Mouse (Mus musculus) liver, adult (tissue): ENCODE measurements around the gene Agap1.

Experiments used
- GATA4 ChIP-seq: IDR thresholded peaks from 2 replicates; pipeline ENCODE4 v1.6.1; 2014; ENCODE audit warnings: mild to moderate bottlenecking, low read length; ENCODE audit not compliant: insufficient replicate concordance

Gene Agap1

DNA sequence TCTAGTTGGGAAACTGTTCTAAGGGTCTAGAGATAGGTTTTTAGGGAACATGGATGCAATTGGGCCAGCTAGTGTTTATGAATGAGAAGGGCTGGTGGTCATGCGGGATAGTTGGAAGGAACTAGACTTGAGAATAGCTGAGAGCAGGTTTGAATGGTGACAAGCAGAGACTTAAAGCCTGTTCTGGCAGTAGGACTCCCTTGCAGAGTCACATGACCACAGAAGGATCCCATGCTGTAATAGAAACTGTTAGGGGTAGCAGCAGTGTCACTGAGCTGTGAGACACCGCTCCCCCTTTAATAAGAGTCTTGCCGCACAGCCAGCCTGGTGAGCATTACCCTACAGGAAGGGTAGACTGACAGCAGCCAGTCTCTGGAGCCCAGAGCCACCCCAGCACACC, 201.6 kb downstream of the Agap1 start:
- TF ChIP-seq GATA4, result no peak

DNA sequence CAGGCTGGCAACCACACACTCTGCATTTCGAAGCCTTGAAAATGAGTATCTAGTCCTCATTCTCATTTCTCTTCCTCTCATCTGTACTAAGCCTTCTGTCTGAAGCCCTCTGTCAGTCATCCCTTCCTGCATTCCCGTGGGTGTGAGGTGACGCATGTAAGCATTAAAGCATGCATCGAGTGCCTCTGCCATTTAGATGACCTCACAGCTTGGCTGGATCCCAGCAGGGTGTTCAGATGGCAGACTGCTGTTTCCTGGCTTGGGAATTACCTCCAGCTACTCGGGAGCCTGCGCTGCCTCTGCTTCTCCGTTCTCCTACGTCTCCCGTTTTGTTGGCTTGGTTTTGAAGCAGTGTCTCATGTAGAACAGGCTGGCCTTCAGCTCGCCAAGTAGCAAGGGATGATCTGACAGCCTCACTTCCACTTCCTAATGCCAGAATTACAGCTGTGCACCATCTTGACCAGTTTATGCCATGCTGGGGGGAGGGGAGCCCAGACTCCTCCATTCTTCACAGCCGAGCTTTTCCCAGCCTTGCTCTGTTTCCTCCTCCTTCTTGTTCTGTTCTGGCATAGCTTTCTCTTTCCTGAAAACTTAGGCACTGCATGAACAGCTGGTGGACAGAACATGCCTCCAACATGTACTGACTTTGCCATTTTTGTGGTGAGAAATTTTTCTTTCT, 202.2 kb downstream of the Agap1 start:
- no peak for TF ChIP-seq GATA4

GRCm38 (mm10) chr1:89660804-89661203, 206.2 kb downstream of the Agap1 start:
- TF ChIP-seq GATA4, result no peak

DNA sequence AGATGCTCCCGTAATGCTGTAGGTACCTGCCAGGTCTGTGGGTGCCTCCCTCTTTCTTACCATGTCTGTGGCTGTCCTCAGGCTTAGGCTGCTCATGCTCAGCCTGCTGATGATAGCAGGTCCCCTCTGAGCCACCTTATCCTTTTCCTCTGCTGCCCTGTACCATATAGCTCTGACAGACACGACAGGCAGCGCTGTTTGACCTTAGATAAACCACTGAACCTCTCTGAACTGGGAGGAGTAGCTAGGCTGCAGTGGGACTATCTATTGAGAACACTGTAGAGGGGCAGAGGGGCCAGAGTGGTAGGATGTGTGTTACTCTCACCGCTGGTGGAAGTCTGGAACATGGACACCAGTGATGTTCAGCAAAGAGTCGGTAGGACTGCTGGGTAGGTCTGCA, 211.5 kb downstream of the Agap1 start:
- TF ChIP-seq GATA4, result no peak

DNA sequence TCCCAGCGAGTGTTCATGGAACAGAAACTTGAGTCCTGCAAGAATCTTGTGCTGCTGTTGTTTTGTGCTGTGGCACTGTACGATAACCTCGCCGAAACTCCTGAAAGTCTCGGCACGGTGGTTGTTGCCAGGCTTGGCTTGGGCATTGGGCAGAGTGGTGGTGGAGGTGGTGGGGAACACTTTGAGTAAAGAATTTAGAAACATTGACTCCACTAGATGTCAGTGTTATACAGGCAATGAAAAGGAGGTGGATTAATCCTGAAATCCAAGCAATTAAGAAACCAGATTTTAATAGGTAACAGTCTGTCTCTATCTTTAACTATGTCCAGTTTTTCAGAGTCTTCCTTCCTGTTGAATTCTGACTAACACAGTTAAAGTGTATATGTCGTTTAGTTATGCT, 212.8 kb downstream of the Agap1 start:
- no peak for TF ChIP-seq GATA4

DNA sequence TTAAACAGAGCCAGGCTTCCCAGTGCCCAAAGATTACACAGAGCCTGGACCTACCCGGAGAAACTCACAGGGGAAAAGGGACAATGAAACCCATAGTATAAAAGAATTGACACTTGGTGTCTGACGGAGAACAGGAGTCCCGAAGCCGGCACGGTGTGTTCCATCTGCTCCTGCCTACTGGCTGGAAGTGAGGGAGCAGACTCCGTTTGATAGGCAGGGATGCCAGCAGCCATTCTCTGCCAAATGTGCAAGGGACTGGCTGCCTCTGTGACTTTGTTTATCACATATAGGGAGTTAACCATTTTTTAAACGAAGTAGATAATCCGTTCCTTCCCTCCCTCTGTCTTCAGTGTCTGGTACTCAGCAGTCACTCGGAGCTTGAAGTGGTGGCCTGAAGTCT, 214.0 kb downstream of the Agap1 start:
- no peak for TF ChIP-seq GATA4

GRCm38 (mm10) chr1:89671110-89671787, 216.6 kb downstream of the Agap1 start:
- TF ChIP-seq GATA4, result no peak

DNA sequence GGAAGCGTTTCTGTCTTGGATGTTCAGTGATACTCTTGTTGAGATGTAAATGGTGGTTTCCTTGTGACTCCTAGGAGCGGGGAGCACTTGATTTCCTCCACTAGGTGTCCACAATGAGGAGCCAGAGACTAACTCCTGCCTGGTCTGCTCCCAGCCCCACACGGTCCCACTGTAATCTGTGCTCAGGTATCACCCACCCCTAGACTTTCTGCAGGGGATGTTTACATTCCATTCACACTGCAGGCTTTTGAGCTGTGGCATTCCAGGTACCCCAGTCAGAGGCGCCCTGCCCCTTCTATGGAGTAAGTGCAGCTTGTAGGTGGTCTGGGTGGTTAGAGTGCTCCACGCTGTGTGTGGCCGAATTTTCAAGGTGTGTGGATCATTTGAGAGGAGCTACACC, 218.5 kb downstream of the Agap1 start:
- TF ChIP-seq GATA4, result no peak

DNA sequence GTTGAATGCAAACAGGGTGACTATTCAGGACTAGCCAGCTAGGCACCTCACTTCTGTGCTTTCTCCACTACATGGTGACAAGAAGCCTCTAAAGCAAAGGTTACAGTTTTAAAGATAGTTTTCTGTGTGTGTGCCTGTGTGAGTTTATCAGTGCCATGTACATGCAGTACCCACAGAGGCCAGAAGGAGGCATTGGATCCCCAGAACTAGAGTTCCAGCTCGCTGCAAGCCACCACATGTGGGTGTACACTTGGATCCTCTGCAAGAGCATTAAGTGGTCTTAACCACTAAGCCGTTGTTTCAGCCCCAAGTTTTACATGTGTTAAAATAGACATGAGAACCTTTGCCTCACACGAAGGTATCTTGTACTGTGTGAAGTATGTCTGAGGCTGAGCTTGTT, 219.1 kb downstream of the Agap1 start:
- no peak for TF ChIP-seq GATA4

DNA sequence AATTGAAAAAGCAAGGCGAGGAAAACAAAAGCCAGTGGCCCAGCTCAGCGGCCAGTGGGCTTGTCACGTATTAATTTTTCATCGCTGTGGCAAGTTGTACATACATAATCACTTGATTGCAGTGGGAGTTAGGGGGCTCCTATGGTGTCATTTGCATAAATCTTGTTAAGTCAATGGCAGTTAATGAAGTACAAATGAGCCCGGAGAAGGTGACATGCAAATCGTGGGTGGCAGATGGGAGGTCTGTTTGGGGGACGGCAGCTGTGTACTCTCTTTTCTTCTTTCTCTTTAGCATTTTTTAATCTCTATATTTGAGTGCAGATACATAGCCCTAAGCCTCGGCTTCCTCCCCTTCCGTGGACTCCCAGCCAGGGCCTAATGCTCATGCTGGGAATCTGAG, 220.1 kb downstream of the Agap1 start:
- no peak for TF ChIP-seq GATA4

DNA sequence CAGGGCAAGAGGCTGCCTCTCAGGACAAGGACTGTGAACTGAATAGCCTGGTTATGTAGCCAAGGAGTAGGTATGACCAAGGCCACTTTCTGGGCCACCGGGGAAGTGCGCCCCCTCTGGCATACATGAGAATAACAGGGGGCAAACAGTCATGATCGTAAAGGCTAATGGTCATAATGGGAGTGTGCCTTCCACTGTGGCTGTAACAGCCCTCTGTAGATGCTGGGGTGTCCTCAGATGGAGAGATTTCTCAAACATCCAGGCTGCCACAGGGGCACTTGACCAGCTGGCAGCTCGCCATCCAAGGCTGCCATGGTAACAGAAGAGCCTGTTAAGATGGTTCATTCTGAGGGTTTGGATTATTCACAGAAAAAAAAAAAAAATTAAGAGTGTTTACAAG, 221.8 kb downstream of the Agap1 start:
- no peak for TF ChIP-seq GATA4

- no peak for TF ChIP-seq GATA4
These were observed 226.1 kb downstream of the Agap1 start for GRCm38 (mm10) chr1:89680673-89681072.

DNA sequence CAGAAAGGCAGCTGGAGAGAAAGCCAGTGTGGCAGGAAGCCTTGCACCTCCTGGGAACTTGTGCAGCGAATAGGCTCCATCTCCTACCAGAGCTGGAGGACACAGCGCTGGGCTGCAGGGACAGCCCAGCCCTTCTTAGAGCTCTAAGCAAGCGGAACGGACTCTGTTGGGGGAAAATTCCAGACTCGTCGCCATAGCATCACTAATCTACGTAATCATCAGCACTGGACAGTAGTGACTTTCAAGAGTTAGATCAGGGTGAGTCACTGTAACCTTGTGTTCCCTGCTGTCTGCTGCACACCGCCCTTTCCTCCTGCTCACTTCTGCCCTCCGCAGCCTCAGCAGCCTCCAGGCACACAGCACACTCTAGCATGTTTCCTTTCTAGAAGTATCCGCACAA, 234.3 kb downstream of the Agap1 start:
- no peak for TF ChIP-seq GATA4

DNA sequence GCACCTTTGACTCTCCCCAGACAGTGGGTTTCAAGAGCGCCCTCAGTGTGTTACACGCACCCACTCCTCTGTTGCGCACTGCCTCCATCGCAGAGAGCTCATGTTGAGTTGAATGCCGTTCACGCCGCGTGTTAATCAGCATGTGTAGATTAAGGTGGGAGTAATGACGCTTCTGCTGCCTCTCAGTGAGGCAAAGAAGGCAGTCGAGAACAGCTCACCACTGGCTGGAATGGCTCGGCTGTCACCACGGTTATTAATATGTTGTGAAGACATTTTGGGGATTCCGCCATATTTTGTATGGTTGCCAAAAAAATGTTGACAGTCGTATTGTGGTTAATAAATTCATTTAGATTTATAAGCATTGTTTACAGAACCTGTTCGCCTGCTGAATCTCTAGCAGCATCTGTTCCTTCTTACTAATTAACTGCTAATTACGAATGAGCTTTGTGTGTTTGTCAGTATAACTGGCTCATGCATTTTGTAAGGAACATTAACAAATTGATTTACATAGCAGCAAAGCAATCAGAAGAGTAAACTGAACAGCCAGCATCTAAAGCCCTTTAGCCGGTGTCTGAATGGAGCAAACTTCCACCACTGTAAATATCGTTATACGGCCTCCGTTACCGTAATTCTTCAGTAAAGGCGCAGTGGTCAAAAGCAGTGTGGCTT, 235.1 kb downstream of the Agap1 start:
- no peak for TF ChIP-seq GATA4

DNA sequence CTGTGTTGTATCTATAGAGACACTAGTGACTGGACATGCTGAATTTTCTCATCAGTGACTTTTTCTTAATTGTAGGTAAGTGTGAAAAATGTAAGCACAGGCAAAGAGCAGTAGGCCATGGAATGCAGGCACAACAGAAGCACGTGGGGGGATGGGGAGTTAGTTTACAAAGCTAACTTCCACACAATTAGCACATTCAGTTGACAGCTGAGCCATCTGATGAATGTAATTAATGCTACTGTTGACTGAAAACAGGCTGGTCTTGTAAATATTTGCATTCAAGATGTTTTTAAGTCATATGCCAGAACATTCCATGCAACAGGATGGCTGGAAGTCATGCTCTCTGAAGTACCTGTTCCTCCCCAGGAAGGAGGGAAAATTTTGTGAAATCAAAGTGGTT, 236.5 kb downstream of the Agap1 start:
- TF ChIP-seq GATA4, result no peak

GRCm38 (mm10) chr1:89692420-89692819, 237.8 kb downstream of the Agap1 start:
- no peak for TF ChIP-seq GATA4
